Mouse (Mus musculus) olfactory bulb, adult 2 months (tissue): ENCODE data around the gene Ern2.

Experiments used
- CTCF ChIP-seq: fragments of 200-500 bp; IDR thresholded peaks from 2 replicates; pipeline ENCODE4 v1.5.1; 2012; ENCODE audit warnings: low read depth, mild to moderate bottlenecking, low read length, moderate library complexity; ENCODE audit not compliant: insufficient read depth
- POLR2A ChIP-seq: fragments of 200-500 bp; IDR thresholded peaks from 2 replicates; pipeline ENCODE4 v1.6.1; 2012; ENCODE audit warnings: mild to moderate bottlenecking, low read depth, low read length, moderate library complexity; ENCODE audit not compliant: insufficient read depth

GRCm38 (mm10) chr7:122133338-122133625 is 52.7 kb downstream of the Ern2 start:
- TF ChIP-seq CTCF (no peak), POLR2A (no peak)
